Mouse (Mus musculus) intestine, postnatal 0 days (tissue): ENCODE data around the gene C8b. TPM values are rescaled to one million over a fixed set of nuclear protein-coding genes. Genes with fewer than 3 reads are reported as not detected.

Source experiments
- ATAC-seq: fragments of 200-750 bp; cut with Nextera tagmentation; 2 replicates; pipeline ENCODE4 v1.8.0; 2017; ENCODE audit warnings: mild to moderate bottlenecking, moderate TSS enrichment, moderate library complexity
- H3K27ac ChIP-seq: fragments of 300-500 bp; sonication (generic); 2 replicates; pipeline ENCODE4 v1.5.1; 2014; ENCODE audit warnings: mild to moderate bottlenecking, low read depth, low read length, moderate library complexity
- H3K27me3 ChIP-seq: fragments of 300-500 bp; sonication (generic); replicated peaks from 2 replicates; pipeline ENCODE4 v1.6.1; 2014; ENCODE audit warnings: low read length, mixed read lengths; ENCODE audit not compliant: control insufficient read depth, insufficient read depth
- H3K36me3 ChIP-seq: fragments of 300-500 bp; sonication (generic); 2 replicates; pipeline ENCODE4 v1.6.1; 2014; ENCODE audit warnings: mild to moderate bottlenecking, moderate library complexity; ENCODE audit not compliant: control insufficient read depth, insufficient read depth
- H3K4me1 ChIP-seq: fragments of 300-500 bp; sonication (generic); replicated peaks from 2 replicates; pipeline ENCODE4 v1.6.1; 2014; ENCODE audit warnings: antibody characterized with exemption, low read length, mixed read lengths; ENCODE audit not compliant: control insufficient read depth, insufficient read depth
- H3K4me2 ChIP-seq: fragments of 300-500 bp; sonication (generic); replicated peaks from 2 replicates; pipeline ENCODE4 v1.6.1; 2014; ENCODE audit warnings: low read depth, mild to moderate bottlenecking, moderate library complexity
- H3K4me3 ChIP-seq: fragments of 300-500 bp; sonication (generic); 2 replicates; pipeline ENCODE4 v1.5.1; 2014; ENCODE audit warnings: low read depth, low read length
- H3K9ac ChIP-seq: fragments of 300-500 bp; sonication (generic); 2 replicates; pipeline ENCODE4 v1.6.1; 2014; ENCODE audit warnings: mild to moderate bottlenecking, low read depth, low read length
- H3K9me3 ChIP-seq: fragments of 300-500 bp; sonication (generic); 2 replicates; pipeline ENCODE4 v1.6.1; 2016; ENCODE audit warnings: mixed run types; ENCODE audit not compliant: control insufficient read depth
- CTCF ChIP-seq: sonication (generic); IDR thresholded peaks from 2 replicates; pipeline ENCODE4 v1.5.1; 2016; ENCODE audit warnings: low read depth, mild to moderate bottlenecking, control low read depth, antibody characterized with exemption, moderate library complexity
- WGBS: fragments of 180-500 bp; shearing (Covaris S2); extraction: QIAGEN DNeasy Blood & Tissue Kit; methylation state at CpG from one replicate; pipeline ENCODE4 v1.1.7; 2014; 5-methylcytosine and 5-hydroxymethylcytosine counted together
- polyA plus RNA-seq: library from polyadenylated mRNA; unstranded; fragments of >200 nt; fragmentation: Nextera tagmentation; extraction: Ambion mirVana; gene quantifications from 2 replicates; pipeline ENCODE4 v1.2.1, GENCODE M21; 2015

The C8b gene
- polyA plus RNA-seq, 1 experiment from 2014 or later, result 3.0 TPM

DNA sequence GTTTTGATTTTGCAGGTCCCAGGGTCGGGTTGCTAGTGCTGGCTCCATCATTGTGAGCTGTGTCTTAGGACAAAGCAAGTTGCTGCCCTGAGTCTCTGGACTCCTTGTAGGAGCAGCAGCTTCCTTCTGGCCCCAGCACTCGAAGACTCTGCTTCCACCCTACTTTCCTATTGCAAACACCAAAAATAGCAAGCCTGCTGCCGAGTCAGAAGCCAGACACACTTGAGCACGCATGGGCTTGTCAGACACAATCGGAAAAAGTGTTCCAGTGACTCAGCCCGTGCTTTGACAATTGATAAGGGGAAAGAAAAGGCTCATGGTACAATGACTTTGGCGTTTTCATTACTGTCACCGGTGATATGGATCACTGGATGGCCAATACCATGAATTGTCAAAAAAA lies 36.9 kb upstream of the C8b start:
- H3K36me3 ChIP-seq, result peaks cover 5% of the 10 kb centered on the region; the same call in 1 of the 2 replicates
- H3K4me3 ChIP-seq, result no peak overlapping the region
- no peaks in the 10 kb centered on the region for H3K9me3 ChIP-seq
- no peak overlapping the region for H3K27ac ChIP-seq
- no peaks in the 10 kb centered on the region for H3K4me1 ChIP-seq
- TF ChIP-seq CTCF, result no peak
- 82% methylated on average over 8 of the region's 8 CpGs for WGBS
- no peaks in the 10 kb centered on the region for H3K27me3 ChIP-seq
- no peak for ATAC-seq
- H3K9ac ChIP-seq, result no peak overlapping the region
- H3K4me2 ChIP-seq, result no peak overlapping the region

DNA sequence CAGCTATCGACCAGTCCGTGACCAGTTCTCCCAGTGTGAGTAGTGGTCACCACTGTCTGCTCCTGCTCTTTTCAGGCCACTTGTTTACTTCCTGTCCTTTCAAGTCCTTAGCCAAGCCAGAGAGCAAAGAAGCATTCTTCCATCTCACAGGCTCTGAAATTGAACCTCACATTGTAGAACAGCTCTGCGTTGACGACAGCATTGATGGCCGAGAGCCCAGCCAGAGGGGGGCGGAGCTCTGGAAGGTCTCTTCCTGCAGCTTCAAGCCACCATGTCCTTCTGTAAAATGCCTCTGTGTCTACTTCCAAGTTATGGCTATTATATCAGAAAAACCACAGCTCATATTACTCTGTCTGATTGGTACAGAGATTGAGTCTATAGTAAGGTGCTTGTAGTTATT lies 19.6 kb upstream of the C8b start:
- no peaks in the 10 kb centered on the region for H3K27me3 ChIP-seq

DNA sequence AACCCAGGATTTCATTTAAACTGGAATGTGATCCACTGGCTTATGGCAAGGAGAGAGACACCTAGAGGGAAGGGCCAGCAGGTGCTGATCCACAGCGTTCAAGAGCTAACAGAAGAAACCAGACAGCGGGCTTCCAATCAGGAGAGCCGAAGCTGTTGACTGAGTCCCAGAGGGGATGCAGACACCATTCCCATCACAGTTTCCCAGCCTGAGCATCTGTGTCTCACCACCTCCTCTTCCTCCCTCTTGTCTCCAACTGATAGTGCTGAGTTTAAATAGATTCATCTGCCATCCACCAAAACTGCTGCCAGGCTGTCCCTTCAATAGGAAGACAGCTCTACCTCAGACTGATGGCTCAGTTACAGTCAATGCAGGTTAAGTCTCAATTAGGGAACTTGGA lies 12.0 kb upstream of the C8b start:
- WGBS, result 75% methylated on average over 3 of the region's 3 CpGs
- Histone ChIP-seq H3K4me2 (no peak overlapping the region), H3K9ac (no peak overlapping the region), H3K4me3 (no peak overlapping the region), H3K9me3 (no peaks in the 10 kb centered on the region), H3K27ac (no peak overlapping the region), H3K36me3 (no peaks in the 10 kb centered on the region), H3K27me3 (no peaks in the 10 kb centered on the region), H3K4me1 (no peaks in the 10 kb centered on the region)
- no peak for ATAC-seq
- TF ChIP-seq CTCF, result no peak

More for the DNA sequence above, 19.6 kb upstream of the C8b start:
- H3K4me2 ChIP-seq, result no peak overlapping the region
- no peak for ATAC-seq
- no peak overlapping the region for H3K4me3 ChIP-seq
- no peak overlapping the region for H3K9ac ChIP-seq
- WGBS, result 53% methylated on average over 6 of the region's 6 CpGs
- H3K4me1 ChIP-seq, result no peaks in the 10 kb centered on the region
- H3K36me3 ChIP-seq, result no peaks in the 10 kb centered on the region
- H3K9me3 ChIP-seq, result no peaks in the 10 kb centered on the region
- H3K27ac ChIP-seq, result no peak overlapping the region
- TF ChIP-seq CTCF, result no peak

DNA sequence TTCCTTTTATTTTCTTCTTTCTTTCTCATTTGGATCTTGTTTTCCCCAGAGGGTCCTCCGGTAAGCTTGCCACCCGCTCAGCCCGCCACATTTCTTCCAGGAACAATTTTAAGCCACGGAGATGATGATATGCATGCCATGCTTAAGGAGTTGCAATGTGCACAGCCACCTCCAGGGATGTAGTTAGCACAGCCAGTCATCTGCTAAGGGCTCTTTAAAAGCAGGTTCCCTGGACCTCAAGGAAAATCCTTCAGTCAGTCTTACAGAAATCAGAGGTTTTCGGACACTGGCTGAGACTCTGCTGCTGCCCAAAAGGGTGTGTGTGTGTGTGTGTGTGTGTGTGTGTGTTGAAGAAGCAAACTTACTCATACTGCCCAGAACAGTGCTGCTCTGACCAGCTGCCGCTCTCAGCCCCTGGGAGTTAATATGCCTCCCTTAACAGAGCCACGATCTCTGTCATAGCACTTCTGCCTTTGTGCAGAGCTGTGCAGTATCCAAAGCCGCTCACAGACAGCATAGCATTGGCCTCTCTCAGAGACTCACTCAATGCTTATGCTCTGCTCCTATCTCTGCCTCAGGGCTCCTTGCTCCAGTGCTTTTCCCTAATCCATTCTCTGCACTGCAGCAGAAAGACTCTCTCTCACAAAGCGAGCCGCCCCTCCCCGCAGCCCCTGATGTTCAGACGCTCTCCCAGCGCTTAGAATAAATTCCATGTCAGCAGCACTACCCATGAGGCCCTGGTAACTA lies 5.1 kb upstream of the C8b start:
- Histone ChIP-seq H3K9me3 (no peaks in the 10 kb centered on the region), H3K4me2 (no peak overlapping the region), H3K4me3 (no peak overlapping the region), H3K36me3 (no peaks in the 10 kb centered on the region), H3K4me1 (no peaks in the 10 kb centered on the region), H3K9ac (no peak overlapping the region), H3K27ac (no peak overlapping the region), H3K27me3 (no peaks in the 10 kb centered on the region)
- no peak for TF ChIP-seq CTCF
- ATAC-seq, result no peak
- WGBS, result 72% methylated on average over 13 of the region's 13 CpGs

DNA sequence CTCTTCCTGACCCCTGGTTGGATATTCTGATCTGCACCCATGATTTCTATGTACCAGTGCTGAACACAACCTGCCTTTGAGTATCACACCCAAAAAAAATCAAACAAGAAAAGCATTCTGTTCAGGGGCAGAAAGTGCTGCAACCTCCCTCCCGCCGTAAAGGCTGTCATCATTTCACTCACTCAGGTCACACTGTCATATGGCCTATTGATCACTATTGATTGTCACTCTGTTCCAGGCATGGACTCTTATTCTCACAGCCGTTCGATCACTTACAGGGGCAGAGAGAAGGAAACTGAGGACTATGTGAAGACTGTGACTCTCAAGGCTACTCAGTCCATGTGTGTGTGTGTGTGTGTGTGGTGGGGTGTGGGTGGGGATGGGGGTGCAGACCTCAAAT lies 2.1 kb downstream of the C8b start:
- Histone ChIP-seq H3K4me1 (no peaks in the 10 kb centered on the region), H3K9ac (no peak overlapping the region), H3K9me3 (no peaks in the 10 kb centered on the region), H3K27ac (no peak overlapping the region), H3K36me3 (no peaks in the 10 kb centered on the region), H3K27me3 (no peaks in the 10 kb centered on the region), H3K4me3 (no peak overlapping the region), H3K4me2 (no peak overlapping the region)
- 67% methylated on average over 4 of the region's 4 CpGs for WGBS
- no peak for ATAC-seq
- no peak for TF ChIP-seq CTCF

DNA sequence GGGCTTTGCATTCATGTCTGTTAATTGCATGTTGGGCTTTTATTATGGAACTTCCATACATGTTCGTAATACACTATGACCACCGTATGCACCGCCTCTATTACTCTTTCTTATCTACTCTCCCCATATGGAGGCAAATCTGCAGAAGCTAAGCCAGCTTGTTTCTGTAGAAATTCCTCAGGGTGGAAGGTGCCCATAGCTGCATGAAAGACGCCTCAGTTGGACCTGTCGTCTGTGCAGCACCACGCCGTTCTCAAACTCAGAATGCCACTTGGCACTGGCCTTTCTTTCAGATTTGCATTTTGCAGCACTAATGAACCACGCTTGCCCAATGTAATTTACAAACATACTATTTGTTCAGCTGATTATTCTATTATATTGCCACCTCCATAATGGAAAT lies 3.5 kb downstream of the C8b start:
- Histone ChIP-seq H3K9me3 (no peaks in the 10 kb centered on the region), H3K4me2 (no peak overlapping the region), H3K4me3 (no peak overlapping the region), H3K4me1 (no peaks in the 10 kb centered on the region), H3K27ac (no peak overlapping the region), H3K36me3 (no peaks in the 10 kb centered on the region), H3K27me3 (no peaks in the 10 kb centered on the region), H3K9ac (no peak overlapping the region)
- TF ChIP-seq CTCF, result no peak
- WGBS, result 88% methylated on average over 8 of the region's 8 CpGs
- no peak for ATAC-seq
